Mouse (Mus musculus): Measurements from ENCODE around the gene Plac1.

The Plac1 gene

GRCm38 (mm10) chrX:53041006-53041405 lies 198.9 kb downstream of the Plac1 start:
- no peak for DNase-seq

GRCm38 (mm10) chrX:53040138-53040537 lies 199.8 kb downstream of the Plac1 start:
- DNase-seq = no peak

DNA sequence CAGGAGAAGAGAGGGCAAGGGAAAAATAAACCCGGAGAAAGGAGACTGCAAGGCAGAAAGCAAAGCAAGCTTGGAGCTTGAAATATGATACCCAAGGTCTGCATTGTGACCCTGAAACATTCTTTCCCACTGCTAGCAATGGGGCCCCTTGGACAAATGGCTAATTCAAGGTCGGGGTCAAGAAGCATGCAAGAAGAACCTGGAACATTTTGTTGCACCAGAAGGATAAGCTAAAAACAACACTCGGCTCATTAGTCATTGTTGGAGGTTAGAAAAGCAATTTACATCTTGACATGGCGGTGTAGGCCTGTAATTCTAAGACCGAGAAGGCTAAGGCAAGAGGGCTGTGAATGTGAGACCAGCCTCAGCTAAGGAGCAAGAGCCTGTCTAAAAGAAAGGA lies 200.3 kb downstream of the Plac1 start:
- no peak for DNase-seq

- no peak for DNase-seq
These were observed 201.7 kb downstream of the Plac1 start for GRCm38 (mm10) chrX:53038194-53038593.

DNA sequence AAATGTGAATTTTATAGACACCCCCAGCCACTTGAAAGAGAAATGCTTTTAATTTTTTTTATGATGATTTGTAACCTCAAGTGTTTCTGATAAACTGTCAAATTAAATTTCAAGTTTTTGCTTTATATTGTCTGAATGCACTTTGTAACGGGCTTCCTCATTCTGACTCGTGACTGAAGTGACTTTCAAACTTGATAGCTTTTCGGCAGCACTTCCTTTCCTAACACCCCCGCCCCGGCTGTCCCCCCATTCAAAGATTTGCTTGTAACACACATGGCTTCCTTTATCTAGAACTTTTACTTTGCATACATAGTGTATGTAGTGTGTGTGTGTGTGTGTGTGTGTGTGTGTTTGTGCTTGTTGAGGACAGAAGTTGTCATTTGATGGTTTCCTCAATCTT lies 210.4 kb downstream of the Plac1 start:
- DNase-seq = peak; percentile 30

DNA sequence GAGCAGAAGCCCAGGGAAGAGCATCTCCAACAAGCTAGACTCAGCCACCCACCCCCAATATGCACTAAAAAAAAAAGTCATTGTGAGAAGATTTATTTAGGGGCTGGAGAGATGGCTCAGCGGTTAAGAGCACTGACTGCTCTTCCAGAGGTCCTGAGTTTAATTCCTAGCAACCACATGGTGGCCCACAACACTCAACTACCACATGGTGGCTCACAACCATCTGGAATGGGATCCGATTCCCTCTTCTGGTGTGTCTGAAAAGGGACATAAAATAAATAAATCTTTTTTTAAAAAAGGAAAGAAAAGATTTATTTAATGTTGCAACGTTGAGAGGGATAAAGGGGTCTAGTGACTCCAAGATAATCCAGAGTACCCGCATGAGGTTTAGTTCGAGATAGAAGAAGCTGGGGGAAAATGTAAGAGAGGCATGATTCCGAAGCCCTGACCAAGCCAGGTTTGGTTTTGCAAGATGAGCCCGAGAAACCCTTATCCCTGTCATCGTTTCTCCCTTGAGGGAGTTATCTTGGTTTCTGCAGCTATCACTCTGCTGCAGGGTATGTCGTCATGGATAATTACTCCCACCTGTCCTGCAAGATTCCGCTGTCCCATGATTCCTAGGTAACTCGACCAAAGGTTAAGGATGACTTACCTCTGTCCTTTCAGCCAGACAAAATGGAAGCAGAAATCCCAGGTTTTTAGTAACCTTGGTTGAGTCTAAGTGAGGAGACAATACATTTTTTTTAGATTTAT lies 214.3 kb downstream of the Plac1 start:
- DNase-seq = no peak

- peak; percentile 14 for DNase-seq
These were observed 215.6 kb downstream of the Plac1 start for GRCm38 (mm10) chrX:53024268-53024667.

- no peak for DNase-seq
These were observed 216.9 kb downstream of the Plac1 start for GRCm38 (mm10) chrX:53023021-53023420.

All from thymus, postnatal 4 days (tissue).